Mouse (Mus musculus): ENCODE results near the gene Srgap2. TPM values are rescaled to one million over a fixed set of nuclear protein-coding genes. Genes with fewer than 3 reads are reported as not detected.

The Srgap2 gene
- total and polyA plus RNA-seq, 2 experiments from 2014 or later = 24.5 to 69.3 TPM

DNA sequence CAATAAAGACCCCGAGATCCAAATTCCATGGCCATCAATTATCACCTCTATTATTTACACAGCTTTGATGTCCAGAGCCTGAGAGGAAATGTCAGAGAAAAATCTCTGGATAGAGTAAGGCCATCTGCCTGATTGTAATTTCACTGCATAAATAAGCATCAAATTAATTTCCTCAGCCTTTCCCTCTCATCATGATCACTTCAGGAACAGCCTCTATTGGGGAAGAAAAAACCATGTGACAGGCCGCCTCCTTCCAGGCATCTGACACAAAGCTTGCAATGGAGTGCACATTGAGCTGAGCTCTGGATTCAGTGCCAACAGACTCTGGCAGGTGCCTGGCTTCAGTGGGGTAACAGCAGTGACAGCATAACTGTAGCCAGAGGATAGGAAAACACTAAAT lies 175.7 kb downstream of the Srgap2 start:
- peak; percentile 87 for DNase-seq (ENCODE audit: low spot score)
- Histone ChIP-seq H3K27me3 (ENCODE audit: insufficient read depth, low read length) (no peaks in the 10 kb centered on the region), H3K4me1 (ENCODE audit: insufficient read depth, low read length) (no peaks in the 10 kb centered on the region; the same call in 1 of the 2 replicates), H3K9me3 (ENCODE audit: low read length) (no peaks in the 10 kb centered on the region), H3K9ac (replicated peaks; ENCODE audit: low read length) (no peak overlapping the region), H3K4me2 (ENCODE audit: low read depth, low read length) (no peak overlapping the region), H3K4me3 (ENCODE audit: low read length) (no peak overlapping the region), H3K27ac (peak overlapping the region; percentile 60), H3K36me3 (ENCODE audit: insufficient read depth, low read length) (peaks cover 17% of the 10 kb centered on the region; the same call in 1 of the 2 replicates)
- TF ChIP-seq CTCF (IDR thresholded peaks at IDR 0.05; ENCODE audit: low read depth) = no peak
- peak; percentile 95 for ATAC-seq
- 30% methylated on average over 2 of the region's 2 CpGs for WGBS

DNA sequence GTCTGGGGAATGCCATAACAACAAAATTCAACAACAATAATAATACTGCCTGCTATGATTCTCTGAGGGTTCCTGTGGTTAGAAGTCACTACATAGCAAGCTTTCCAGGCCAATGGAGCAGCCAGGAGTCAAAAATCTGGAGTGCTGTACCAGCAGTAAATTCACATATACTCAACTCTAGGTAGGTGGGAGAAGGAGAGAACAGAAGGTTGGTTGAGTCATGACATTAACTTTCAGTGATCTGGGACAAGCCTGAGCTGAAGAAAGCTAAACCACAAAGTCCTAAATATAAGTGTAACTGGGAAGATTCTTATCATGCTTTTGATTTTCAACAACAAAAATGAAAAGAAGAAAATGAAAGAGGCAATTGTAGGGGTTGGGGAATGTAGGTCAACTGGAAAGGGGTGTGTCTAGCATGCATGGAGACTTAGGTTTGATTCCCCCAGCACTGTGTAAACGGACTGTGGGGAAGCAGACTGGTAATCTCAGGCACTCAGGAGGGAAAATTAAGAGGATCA lies 177.1 kb downstream of the Srgap2 start:
- Histone ChIP-seq H3K9me3 (ENCODE audit: low read length) (no peaks in the 10 kb centered on the region), H3K9ac (replicated peaks; ENCODE audit: low read length) (no peak overlapping the region), H3K4me2 (ENCODE audit: low read depth, low read length) (no peak overlapping the region), H3K27me3 (ENCODE audit: insufficient read depth, low read length) (no peaks in the 10 kb centered on the region), H3K4me1 (ENCODE audit: insufficient read depth, low read length) (no peaks in the 10 kb centered on the region; the same call in 1 of the 2 replicates), H3K4me3 (ENCODE audit: low read length) (no peak overlapping the region), H3K36me3 (ENCODE audit: insufficient read depth, low read length) (peaks cover 12% of the 10 kb centered on the region; the same call in 1 of the 2 replicates), H3K27ac (no peak overlapping the region)
- DNase-seq (ENCODE audit: low spot score) = no peak
- 86% methylated on average over 1 of the region's 1 CpGs for WGBS
- ATAC-seq = no peak
- no peak for TF ChIP-seq CTCF (IDR thresholded peaks at IDR 0.05; ENCODE audit: low read depth)

DNA sequence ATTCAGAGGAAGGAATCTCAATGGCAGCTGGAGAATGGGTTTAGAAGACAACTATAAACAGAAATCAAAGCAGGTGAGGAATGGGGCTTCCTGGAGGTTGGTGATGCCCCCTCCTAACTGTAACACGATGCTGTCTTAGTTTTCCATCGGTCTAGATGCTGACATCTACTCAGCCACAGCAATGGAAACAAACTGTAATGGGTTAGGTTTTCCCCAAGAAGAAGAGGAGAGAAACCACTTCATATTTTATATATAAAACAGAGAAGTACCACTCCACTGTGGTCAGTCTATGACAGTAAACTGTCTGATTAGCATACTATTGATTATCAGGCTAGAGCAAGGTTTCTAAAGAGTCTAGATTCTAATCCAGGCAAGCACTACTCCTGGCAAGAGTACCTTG lies 179.4 kb downstream of the Srgap2 start:
- no peak for TF ChIP-seq CTCF (IDR thresholded peaks at IDR 0.05; ENCODE audit: low read depth)
- H3K4me1 ChIP-seq (ENCODE audit: insufficient read depth, low read length) = no peaks in the 10 kb centered on the region; the same call in 1 of the 2 replicates
- H3K9ac ChIP-seq (replicated peaks; ENCODE audit: low read length) = no peak overlapping the region
- no peak overlapping the region for H3K4me2 ChIP-seq (ENCODE audit: low read depth, low read length)
- WGBS = 78% methylated on average over 2 of the region's 2 CpGs
- H3K36me3 ChIP-seq (ENCODE audit: insufficient read depth, low read length) = peaks cover 19% of the 10 kb centered on the region; the same call in 1 of the 2 replicates
- H3K4me3 ChIP-seq (ENCODE audit: low read length) = no peak overlapping the region
- H3K9me3 ChIP-seq (ENCODE audit: low read length) = no peaks in the 10 kb centered on the region
- no peak overlapping the region for H3K27ac ChIP-seq
- no peak for DNase-seq (ENCODE audit: low spot score)
- ATAC-seq = no peak
- H3K27me3 ChIP-seq (ENCODE audit: insufficient read depth, low read length) = no peaks in the 10 kb centered on the region

DNA sequence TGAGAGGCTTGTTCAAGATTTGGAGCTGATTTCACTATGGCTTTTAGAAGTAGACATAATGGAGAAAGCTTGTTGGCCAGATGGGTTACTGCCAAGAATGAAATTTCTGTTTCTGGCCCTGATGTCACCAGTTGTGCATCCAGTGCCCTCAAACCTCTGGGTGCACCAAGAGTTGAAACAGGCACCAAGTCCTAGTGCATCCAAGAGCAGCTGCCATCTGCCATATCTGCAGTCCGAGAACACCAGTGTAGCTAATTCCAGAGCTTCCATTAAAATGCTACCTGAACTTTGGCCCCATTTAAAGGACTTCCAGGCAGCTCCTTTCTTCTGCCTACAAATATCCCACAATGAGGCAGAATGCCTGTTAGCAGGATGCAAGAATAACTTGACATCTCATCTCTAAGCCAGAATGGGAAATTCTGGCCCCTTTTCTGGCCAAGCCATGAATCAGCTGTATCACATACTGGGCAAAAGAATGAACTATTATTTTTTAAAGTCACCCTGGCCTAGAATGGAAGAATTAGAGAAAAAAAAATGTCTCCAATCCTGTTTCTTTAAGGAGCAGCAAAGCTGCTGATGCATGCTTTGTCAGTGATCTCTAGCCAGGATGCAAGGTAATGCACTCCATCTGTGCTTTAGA lies 180.1 kb downstream of the Srgap2 start:
- Histone ChIP-seq H3K9ac (replicated peaks; ENCODE audit: low read length) (no peak overlapping the region), H3K9me3 (ENCODE audit: low read length) (no peaks in the 10 kb centered on the region), H3K27me3 (ENCODE audit: insufficient read depth, low read length) (no peaks in the 10 kb centered on the region), H3K36me3 (ENCODE audit: insufficient read depth, low read length) (peaks cover 19% of the 10 kb centered on the region; the same call in 1 of the 2 replicates), H3K27ac (no peak overlapping the region), H3K4me2 (ENCODE audit: low read depth, low read length) (no peak overlapping the region), H3K4me3 (ENCODE audit: low read length) (no peak overlapping the region), H3K4me1 (ENCODE audit: insufficient read depth, low read length) (no peaks in the 10 kb centered on the region; the same call in 1 of the 2 replicates)
- WGBS = 53% methylated on average over 1 of the region's 1 CpGs
- no peak for TF ChIP-seq CTCF (IDR thresholded peaks at IDR 0.05; ENCODE audit: low read depth)
- DNase-seq (ENCODE audit: low spot score) (no peak), ATAC-seq (no peak)

DNA sequence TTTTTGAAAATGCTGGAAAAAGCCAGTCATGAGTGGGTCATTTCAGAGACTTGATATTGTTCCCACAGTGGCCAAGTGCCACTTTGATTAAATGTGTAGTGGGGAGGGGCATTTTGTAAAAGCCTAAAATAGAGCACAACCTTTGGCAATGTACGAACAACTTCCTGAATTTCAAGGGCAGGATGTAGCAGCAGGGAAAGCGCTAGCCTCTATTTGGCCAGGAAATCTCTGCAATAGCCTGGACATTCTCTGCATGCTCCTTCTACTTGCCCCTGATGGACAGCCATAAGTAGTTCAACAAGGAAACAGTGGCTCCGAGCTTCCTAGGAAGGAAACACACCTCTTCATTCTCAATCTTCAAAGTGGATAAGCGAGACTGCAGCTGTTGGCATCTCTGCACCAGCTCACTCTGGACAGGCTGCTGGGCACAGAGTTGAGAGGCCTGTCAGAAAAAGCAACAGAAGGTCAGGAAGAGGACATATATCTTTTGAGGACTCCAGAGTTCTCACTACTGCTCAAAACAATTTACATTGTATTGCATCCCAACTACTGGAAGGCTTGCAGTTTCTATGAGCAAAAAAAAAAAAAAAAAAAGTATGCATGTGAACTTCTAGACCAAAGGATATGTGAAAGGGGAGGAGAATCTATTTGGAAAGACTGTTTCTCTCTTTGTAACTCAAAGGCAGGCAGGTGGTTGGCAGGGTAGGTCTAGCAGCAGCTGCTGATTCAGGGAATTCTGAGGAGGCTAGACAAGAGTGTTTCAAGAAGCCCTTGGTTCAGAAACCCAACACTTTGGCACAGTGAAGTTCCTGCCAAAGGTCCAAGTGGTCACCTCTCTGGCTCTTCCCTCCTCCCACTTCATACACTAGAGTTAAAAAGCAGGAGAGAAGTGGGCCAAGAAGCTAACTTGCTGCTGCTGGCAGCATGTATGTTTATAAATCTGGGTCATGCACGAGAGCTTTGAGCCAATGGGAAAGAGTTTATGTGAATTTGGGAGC lies 181.4 kb downstream of the Srgap2 start:
- Histone ChIP-seq H3K27me3 (ENCODE audit: insufficient read depth, low read length) (no peaks in the 10 kb centered on the region), H3K9me3 (ENCODE audit: low read length) (no peaks in the 10 kb centered on the region), H3K27ac (no peak overlapping the region), H3K4me3 (ENCODE audit: low read length) (no peak overlapping the region), H3K9ac (replicated peaks; ENCODE audit: low read length) (no peak overlapping the region), H3K36me3 (ENCODE audit: insufficient read depth, low read length) (peaks cover 19% of the 10 kb centered on the region; the same call in 1 of the 2 replicates), H3K4me1 (ENCODE audit: insufficient read depth, low read length) (no peaks in the 10 kb centered on the region), H3K4me2 (ENCODE audit: low read depth, low read length) (no peak overlapping the region)
- TF ChIP-seq CTCF (IDR thresholded peaks at IDR 0.05; ENCODE audit: low read depth) = no peak
- no peak for DNase-seq (ENCODE audit: low spot score)
- WGBS = 82% methylated on average over 5 of the region's 5 CpGs
- no peak for ATAC-seq

DNA sequence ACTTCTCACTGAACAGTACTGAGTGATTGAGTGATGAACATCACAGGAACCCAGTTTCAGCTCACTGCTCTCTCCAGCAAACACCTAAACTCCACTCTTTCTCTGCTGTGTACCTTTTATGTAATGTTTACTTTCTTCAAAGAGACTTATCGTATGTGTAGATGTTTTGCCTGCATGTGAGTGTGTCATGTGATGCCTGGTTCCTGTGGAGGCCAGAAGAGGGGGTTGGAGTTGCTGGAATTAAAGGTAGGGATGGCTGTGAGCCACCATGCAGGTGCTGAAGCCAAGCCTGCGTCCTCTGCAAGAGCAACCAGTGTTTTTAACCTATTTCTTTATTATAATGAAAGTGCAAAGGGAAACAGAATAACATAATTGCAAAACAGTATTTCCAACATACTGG lies 182.5 kb downstream of the Srgap2 start:
- no peaks in the 10 kb centered on the region for H3K27me3 ChIP-seq (ENCODE audit: insufficient read depth, low read length)
- no peaks in the 10 kb centered on the region for H3K4me1 ChIP-seq (ENCODE audit: insufficient read depth, low read length)
- 73% methylated on average over 2 of the region's 2 CpGs for WGBS
- H3K9ac ChIP-seq (replicated peaks; ENCODE audit: low read length) = no peak overlapping the region
- H3K36me3 ChIP-seq (ENCODE audit: insufficient read depth, low read length) = peaks cover 19% of the 10 kb centered on the region; the same call in 1 of the 2 replicates
- no peak for ATAC-seq
- no peak overlapping the region for H3K4me3 ChIP-seq (ENCODE audit: low read length)
- no peak for DNase-seq (ENCODE audit: low spot score)
- no peak overlapping the region for H3K27ac ChIP-seq
- no peaks in the 10 kb centered on the region for H3K9me3 ChIP-seq (ENCODE audit: low read length)
- no peak overlapping the region for H3K4me2 ChIP-seq (ENCODE audit: low read depth, low read length)
- TF ChIP-seq CTCF (IDR thresholded peaks at IDR 0.05; ENCODE audit: low read depth) = no peak
